Mouse (Mus musculus) cerebellum, adult 8-10 months (tissue): ENCODE results near the gene Dppa4.

ENCODE experiments used
- DNase-seq: peaks from one replicate; pipeline ENCODE4 v3.0.0; 2022

Gene Dppa4

DNA sequence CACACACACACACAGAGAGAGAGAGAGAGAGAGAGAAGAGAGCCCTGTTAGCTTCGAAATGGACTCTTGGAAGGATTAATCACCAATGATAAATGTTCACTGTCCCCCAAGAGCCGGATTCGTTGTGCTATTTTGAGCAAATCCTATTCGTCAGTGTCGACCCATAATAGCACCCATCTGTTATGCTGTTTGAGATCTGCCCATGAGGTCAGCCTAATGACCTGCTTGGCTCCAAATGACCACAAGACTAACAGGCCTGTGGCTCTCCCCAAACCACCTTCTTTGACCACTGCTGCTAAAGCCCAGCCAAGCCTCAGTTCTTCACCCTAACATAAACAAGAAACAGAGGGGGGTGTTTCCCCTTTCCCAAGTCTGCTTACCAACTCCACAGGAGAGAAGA is 43.4 kb downstream of the Dppa4 start:
- DNase-seq, result peak; percentile 37

DNA sequence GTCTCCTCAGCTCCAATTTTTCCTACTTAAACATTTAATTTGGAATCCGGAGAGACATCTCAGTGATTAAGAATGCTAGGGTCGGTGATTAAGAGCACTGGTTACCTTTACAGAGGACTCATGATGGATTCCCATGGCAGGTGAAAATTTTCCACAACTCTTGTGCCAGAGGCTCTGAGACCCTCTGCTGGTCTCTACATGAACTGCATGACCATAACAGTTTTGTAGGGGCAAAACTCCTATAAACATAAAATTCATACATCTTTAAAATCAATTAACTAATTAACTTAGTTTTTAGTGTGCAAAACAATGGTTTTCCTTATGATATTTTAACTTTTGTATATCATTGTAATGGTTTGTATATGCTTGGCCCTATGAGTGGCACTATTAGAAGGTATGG is 44.9 kb downstream of the Dppa4 start:
- DNase-seq, result no peak

DNA sequence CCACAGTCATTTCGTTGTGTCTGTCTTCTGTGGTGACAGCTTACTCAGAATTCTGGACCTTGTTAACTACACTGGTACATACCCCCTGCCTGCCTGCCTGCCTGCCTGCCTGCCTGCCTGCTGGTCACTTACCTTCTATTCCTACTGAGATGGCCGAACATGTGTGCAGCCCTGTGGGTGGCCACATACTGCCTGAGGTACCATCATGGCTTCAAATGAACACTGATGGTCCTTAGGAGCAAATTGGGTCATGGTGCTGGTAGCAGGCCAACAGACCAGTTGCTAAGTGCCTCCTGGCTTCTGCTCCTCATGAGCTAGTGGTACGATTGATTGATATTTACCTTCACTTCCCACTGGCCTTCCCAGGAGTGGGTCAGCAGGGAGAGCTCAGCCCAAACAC is 48.3 kb downstream of the Dppa4 start:
- DNase-seq, result peak; percentile 87

DNA sequence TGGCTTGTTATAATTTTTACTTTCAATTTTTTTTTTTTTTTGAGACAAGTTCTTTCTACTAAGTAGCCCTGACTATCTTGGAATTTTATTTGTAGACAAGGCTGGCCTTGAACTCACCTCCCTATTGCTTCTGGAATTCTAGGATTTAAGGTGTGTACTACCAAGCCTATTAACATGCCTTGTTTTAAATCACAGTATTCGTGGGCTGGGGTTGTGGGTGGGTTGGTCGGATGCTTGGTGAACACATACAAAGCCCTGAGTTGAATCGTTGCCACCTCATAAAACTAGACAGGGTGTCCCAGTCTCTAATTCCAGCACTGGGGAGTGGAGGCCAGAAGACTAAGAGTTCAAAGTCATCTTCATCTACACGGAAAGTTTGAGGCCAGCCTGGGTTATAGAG is 51.8 kb downstream of the Dppa4 start:
- DNase-seq, result no peak
